Mouse (Mus musculus) heart, postnatal 0 days (tissue): ENCODE results near the gene Eif2b1. TPM values are rescaled to one million over a fixed set of nuclear protein-coding genes. Genes with fewer than 3 reads are reported as not detected.
A peak's percentile ranks its signal among the peaks of the same experiment; 100 is the strongest.

Source experiments
- ATAC-seq: fragments of 200-750 bp; cut with Nextera tagmentation; 2 replicates; pipeline ENCODE4 v1.8.0; 2017; ENCODE audit warnings: low read depth, moderate number of reproducible peaks, moderate library complexity; ENCODE audit not compliant: insufficient read depth
- DNase-seq: peaks from one replicate; pipeline ENCODE4 v3.0.0-alpha.2; 2016; ENCODE audit warnings: low spot score
- H3K27ac ChIP-seq: fragments of 300-500 bp; sonication (generic); 2 replicates; pipeline ENCODE4 v1.5.1; 2014; ENCODE audit warnings: low read depth, mild to moderate bottlenecking
- H3K27me3 ChIP-seq: fragments of 300-500 bp; sonication (generic); 2 replicates; pipeline ENCODE4 v1.6.1; 2014; ENCODE audit warnings: low read length, mixed read lengths; ENCODE audit not compliant: control insufficient read depth, insufficient read depth
- H3K36me3 ChIP-seq: fragments of 300-500 bp; sonication (generic); replicated peaks from 2 replicates; pipeline ENCODE4 v1.6.1; 2014; ENCODE audit warnings: low read length, mixed read lengths; ENCODE audit not compliant: control insufficient read depth, insufficient read depth
- H3K4me1 ChIP-seq: fragments of 300-500 bp; sonication (generic); 2 replicates; pipeline ENCODE4 v1.6.1; 2014; ENCODE audit warnings: antibody characterized with exemption; ENCODE audit not compliant: control insufficient read depth, insufficient read depth
- H3K4me2 ChIP-seq: fragments of 300-500 bp; sonication (generic); 2 replicates; pipeline ENCODE4 v1.6.1; 2014; ENCODE audit warnings: low read depth, mild to moderate bottlenecking, low read length, moderate library complexity
- H3K4me3 ChIP-seq: fragments of 300-500 bp; sonication (generic); 2 replicates; pipeline ENCODE4 v1.5.1; 2014; ENCODE audit warnings: low read depth, low read length
- H3K9ac ChIP-seq: fragments of 300-500 bp; sonication (generic); replicated peaks from 2 replicates; pipeline ENCODE4 v1.6.1; 2014; ENCODE audit warnings: low read depth, low read length, mixed read lengths
- H3K9me3 ChIP-seq: fragments of 300-500 bp; sonication (generic); replicated peaks from 2 replicates; pipeline ENCODE4 v1.6.1; 2016; ENCODE audit warnings: low read length; ENCODE audit not compliant: control insufficient read depth
- CTCF ChIP-seq: IDR thresholded peaks from 2 replicates; pipeline ENCODE4 v1.5.1; 2016; ENCODE audit warnings: antibody characterized with exemption, control low read depth, low read depth
- EP300 ChIP-seq: IDR thresholded peaks from 2 replicates; pipeline ENCODE4 v1.6.1; 2016; ENCODE audit warnings: antibody characterized with exemption, low read depth
- WGBS: fragments of 180-500 bp; shearing (Covaris S2); extraction: QIAGEN DNeasy Blood & Tissue Kit; methylation state at CpG from one replicate; pipeline ENCODE4 v1.1.7; 2014; 5-methylcytosine and 5-hydroxymethylcytosine counted together
- polyA plus RNA-seq: library from polyadenylated mRNA; unstranded; fragments of >200 nt; fragmentation: Nextera tagmentation; extraction: Ambion mirVana; gene quantifications from 2 replicates; pipeline ENCODE4 v1.2.1, GENCODE M21; 2015
- total RNA-seq: library from RNA; depleted of rRNA; stranded (reverse); fragments of >200 nt; gene quantifications from 2 replicates; pipeline ENCODE4 v1.2.3, GENCODE M21; 2014; ENCODE audit warnings: low replicate concordance

The Eif2b1 gene
- total and polyA plus RNA-seq, 2 experiments from 2014 or later, result 49.5 to 58.6 TPM

DNA sequence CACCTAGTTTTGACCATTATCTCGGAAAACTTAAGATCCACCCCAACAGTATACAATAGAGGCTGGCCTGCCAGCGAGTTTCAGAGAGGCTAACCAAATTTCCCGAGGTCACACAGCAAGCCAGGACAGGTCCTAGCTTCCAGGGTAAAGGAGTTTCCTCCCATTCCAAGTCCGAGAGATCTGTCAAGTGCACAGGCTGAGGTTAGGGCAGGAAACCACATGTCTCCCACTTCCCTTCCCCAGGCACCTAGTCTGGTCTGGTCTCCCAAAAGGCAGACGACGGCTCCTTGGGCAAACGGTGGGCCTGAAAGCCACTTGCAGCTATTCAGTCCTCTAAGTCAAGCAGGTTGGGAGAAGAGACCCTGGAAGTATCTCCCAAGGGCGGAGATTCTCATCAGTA, 49.2 kb downstream of the Eif2b1 start:
- Histone ChIP-seq H3K4me3 (peak overlapping the region; percentile 95), H3K36me3 (peaks cover 6% of the 10 kb centered on the region; the same call in 1 of the 2 replicates), H3K9ac (peak overlapping the region; percentile 79), H3K9me3 (no peaks in the 10 kb centered on the region), H3K27ac (peak overlapping the region; percentile 94), H3K27me3 (no peaks in the 10 kb centered on the region), H3K4me1 (peaks cover 28% of the 10 kb centered on the region), H3K4me2 (peak overlapping the region; percentile 91)
- 39% methylated on average over 8 of the region's 8 CpGs for WGBS
- ATAC-seq (no peak), DNase-seq (no peak)
- TF ChIP-seq CTCF (no peak), EP300 (no peak)

DNA sequence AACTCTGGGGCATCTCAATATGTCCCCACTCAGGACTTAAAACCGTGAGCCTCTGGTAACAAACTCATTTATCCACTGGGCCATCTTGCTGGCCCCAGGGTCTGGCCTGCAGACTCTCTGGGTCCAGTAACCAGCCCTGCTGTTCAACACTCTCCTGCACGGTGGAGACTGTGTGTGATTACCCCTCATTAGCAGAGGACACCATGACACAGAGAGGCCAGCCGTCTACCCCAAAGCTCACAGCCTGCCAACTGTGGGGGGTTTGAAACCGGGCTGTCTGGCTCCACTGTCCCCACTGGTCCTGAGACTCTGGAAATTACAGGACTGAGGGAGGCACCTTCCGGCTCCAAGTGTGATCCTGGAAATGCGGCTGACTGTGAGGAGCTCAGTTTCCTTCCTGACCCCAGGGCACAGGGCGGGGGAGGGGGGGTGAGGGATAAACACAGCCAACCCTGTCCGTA, 49.7 kb downstream of the Eif2b1 start:
- DNase-seq, result no peak
- no peaks in the 10 kb centered on the region for H3K9me3 ChIP-seq
- H3K27me3 ChIP-seq, result no peaks in the 10 kb centered on the region
- peaks cover 6% of the 10 kb centered on the region; the same call in 1 of the 2 replicates for H3K36me3 ChIP-seq
- TF ChIP-seq EP300 (no peak), CTCF (no peak)
- H3K4me3 ChIP-seq, result peak overlapping the region; percentile 95
- H3K4me2 ChIP-seq, result peak overlapping the region; percentile 91
- 20% methylated on average over 8 of the region's 8 CpGs for WGBS
- 0 out of 2 replicates have a peak, but pooled peaks have one; percentile 8 for ATAC-seq
- peaks cover 28% of the 10 kb centered on the region for H3K4me1 ChIP-seq
- peak overlapping the region; percentile 79 for H3K9ac ChIP-seq
- H3K27ac ChIP-seq, result peak overlapping the region; percentile 94

DNA sequence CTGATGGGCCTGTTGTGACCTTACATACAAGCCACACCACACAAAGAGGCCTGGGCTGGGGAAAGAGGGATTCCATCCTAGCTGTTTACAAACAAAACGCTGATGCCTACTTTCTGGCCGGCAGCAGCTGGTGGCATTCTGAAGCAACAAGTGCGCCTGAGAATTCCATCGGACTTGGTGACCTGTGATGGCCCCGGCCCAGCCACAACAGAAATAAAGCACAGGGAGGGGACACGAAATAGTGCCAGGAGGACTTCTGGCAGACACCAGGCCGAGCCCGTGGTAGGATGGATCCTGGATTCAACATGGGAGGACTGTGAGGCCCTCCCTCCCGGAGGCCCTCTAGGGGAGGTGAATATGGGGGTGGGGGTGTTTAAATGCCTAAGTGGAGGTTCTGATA, 50.1 kb downstream of the Eif2b1 start:
- peak overlapping the region; percentile 94 for H3K27ac ChIP-seq
- no peak for TF ChIP-seq CTCF
- no peak for TF ChIP-seq EP300
- H3K4me2 ChIP-seq, result peak overlapping the region; percentile 91
- 6% methylated on average over 9 of the region's 9 CpGs for WGBS
- H3K27me3 ChIP-seq, result no peaks in the 10 kb centered on the region
- H3K4me3 ChIP-seq, result peak overlapping the region; percentile 95
- H3K4me1 ChIP-seq, result peaks cover 28% of the 10 kb centered on the region
- H3K36me3 ChIP-seq, result peaks cover 6% of the 10 kb centered on the region; the same call in 1 of the 2 replicates
- ATAC-seq (peak; percentile 35; the same call in 1 of the 2 replicates), DNase-seq (peak; percentile 56)
- peak overlapping the region; percentile 79 for H3K9ac ChIP-seq
- H3K9me3 ChIP-seq, result no peaks in the 10 kb centered on the region

DNA sequence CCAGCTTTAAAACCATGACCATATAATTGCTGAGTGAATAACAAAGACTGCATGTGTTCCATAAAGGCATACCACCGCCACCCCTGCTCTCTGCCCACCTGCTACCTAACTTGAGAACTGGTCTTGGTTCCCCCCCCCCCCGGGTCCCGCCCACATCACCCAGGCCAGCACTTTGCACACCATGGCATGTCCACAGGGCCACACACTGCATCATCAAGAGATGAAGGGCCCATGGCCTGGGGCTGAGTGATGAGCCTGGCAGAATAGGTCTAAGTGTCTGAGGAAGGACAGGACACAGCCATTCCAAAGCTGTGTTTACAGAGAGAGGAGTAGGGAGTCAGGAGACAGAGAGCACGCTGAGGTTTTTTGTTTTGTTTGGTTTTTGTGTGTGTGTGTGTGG, 50.6 kb downstream of the Eif2b1 start:
- H3K4me1 ChIP-seq, result peaks cover 28% of the 10 kb centered on the region
- H3K9ac ChIP-seq, result peak overlapping the region; percentile 79
- TF ChIP-seq CTCF, result no peak
- TF ChIP-seq EP300, result no peak
- H3K4me3 ChIP-seq, result peak overlapping the region; percentile 95
- peaks cover 6% of the 10 kb centered on the region; the same call in 1 of the 2 replicates for H3K36me3 ChIP-seq
- peak overlapping the region; percentile 91 for H3K4me2 ChIP-seq
- ATAC-seq, result no peak
- no peaks in the 10 kb centered on the region for H3K27me3 ChIP-seq
- H3K27ac ChIP-seq, result peak overlapping the region; percentile 94
- 77% methylated on average over 4 of the region's 4 CpGs for WGBS
- no peak for DNase-seq
- H3K9me3 ChIP-seq, result no peaks in the 10 kb centered on the region

DNA sequence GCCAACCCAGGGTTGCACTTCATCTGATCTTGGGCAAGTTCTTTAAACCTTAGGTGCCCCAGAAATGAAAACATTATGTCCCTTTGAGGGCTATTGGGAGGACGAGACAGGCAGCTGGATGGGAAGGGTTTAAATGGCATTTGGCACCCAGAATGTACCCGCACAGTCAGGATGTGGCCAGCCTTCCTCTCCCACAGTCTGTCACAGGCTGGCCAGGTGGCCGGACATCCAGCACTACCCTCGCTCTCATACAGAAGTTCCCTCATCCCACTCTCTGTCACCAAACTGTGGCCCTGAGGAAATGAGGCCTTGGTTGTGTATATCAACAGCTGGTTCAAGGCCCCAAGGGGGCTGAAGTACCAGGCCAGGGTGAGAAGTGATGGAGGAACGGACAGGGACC, 54.0 kb downstream of the Eif2b1 start:
- WGBS, result 86% methylated on average over 5 of the region's 5 CpGs
- DNase-seq (no peak), ATAC-seq (no peak)
- no peaks in the 10 kb centered on the region for H3K9me3 ChIP-seq
- no peaks in the 10 kb centered on the region for H3K27me3 ChIP-seq
- H3K4me1 ChIP-seq, result peaks cover 21% of the 10 kb centered on the region
- no peak overlapping the region for H3K9ac ChIP-seq
- TF ChIP-seq EP300, result no peak
- TF ChIP-seq CTCF, result no peak
- H3K4me2 ChIP-seq, result no peak overlapping the region
- H3K27ac ChIP-seq, result no peak overlapping the region
- H3K36me3 ChIP-seq, result peaks cover 19% of the 10 kb centered on the region
- H3K4me3 ChIP-seq, result no peak overlapping the region

DNA sequence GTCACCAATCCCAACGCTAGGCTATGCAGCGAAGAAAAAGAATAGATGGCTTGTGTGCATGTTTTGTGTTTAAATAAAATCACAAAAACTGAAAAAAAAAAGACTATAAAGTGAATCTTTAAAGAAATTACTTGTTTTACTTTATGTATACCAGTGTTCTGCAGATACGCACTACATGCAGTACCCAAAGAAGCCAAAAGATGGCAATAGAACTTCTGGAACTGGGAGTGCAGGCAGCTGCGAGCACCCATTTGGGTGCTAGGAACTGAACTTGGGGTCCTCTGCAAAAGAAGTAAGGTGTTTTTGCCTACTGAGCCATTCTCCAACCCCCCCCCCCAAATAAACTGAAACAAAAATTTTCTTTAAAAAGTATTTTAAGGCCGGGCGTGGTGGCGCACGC, 55.9 kb downstream of the Eif2b1 start:
- peaks cover 2% of the 10 kb centered on the region; the same call in 1 of the 2 replicates for H3K4me1 ChIP-seq
- H3K9me3 ChIP-seq, result no peaks in the 10 kb centered on the region
- ATAC-seq (no peak), DNase-seq (no peak)
- no peak overlapping the region for H3K4me2 ChIP-seq
- peak; percentile 11; the same call in 1 of the 2 replicates for TF ChIP-seq CTCF
- TF ChIP-seq EP300, result no peak
- H3K27me3 ChIP-seq, result no peaks in the 10 kb centered on the region
- peaks cover 31% of the 10 kb centered on the region for H3K36me3 ChIP-seq
- no peak overlapping the region for H3K27ac ChIP-seq
- no peak overlapping the region for H3K9ac ChIP-seq
- H3K4me3 ChIP-seq, result no peak overlapping the region
- 97% methylated on average over 8 of the region's 8 CpGs for WGBS
